Mouse (Mus musculus) midbrain, embryonic 10.5 days (tissue): Measurements from ENCODE around the gene Ctnna3. TPM values are rescaled to one million over a fixed set of nuclear protein-coding genes. Genes with fewer than 3 reads are reported as not detected.
"Not testable (repeated sequence)": the region's sequence is repeated elsewhere in the genome, so short reads cannot be mapped to it uniquely, and the experiment has no call there.

Experiments used
- DNase-seq: peaks from one replicate; pipeline ENCODE4 v3.0.0-alpha.2; 2017; ENCODE audit warnings: low spot score
- H3K27ac ChIP-seq: fragments of 300-500 bp; sonication (generic); replicated peaks from 2 replicates; pipeline ENCODE4 v1.5.1; 2016; ENCODE audit warnings: mild to moderate bottlenecking
- H3K27me3 ChIP-seq: fragments of 300-500 bp; sonication (generic); 2 replicates; pipeline ENCODE4 v1.6.1; 2016; ENCODE audit warnings: low read depth, mild to moderate bottlenecking; ENCODE audit not compliant: poor library complexity, severe bottlenecking
- H3K36me3 ChIP-seq: fragments of 300-500 bp; sonication (generic); 2 replicates; pipeline ENCODE4 v1.6.1; 2016; ENCODE audit warnings: mild to moderate bottlenecking, moderate library complexity
- H3K4me1 ChIP-seq: fragments of 300-500 bp; sonication (generic); 2 replicates; pipeline ENCODE4 v1.6.1; 2016
- H3K4me3 ChIP-seq: fragments of 300-500 bp; sonication (generic); 2 replicates; pipeline ENCODE4 v1.5.1; 2016; ENCODE audit warnings: mild to moderate bottlenecking, moderate library complexity
- H3K9me3 ChIP-seq: fragments of 300-500 bp; sonication (generic); replicated peaks from 2 replicates; pipeline ENCODE4 v1.6.1; 2016; ENCODE audit warnings: mild to moderate bottlenecking
- WGBS: fragments of 180-500 bp; shearing (Covaris S2); methylation state at CpG from one replicate; pipeline ENCODE4 v1.1.7; 2016; 5-methylcytosine and 5-hydroxymethylcytosine counted together
- polyA plus RNA-seq: library from polyadenylated mRNA; unstranded; fragments of >200 nt; fragmentation: Nextera tagmentation; extraction: Ambion mirVana; gene quantifications from 2 replicates; pipeline ENCODE4 v1.2.1, GENCODE M21; 2016

Gene Ctnna3
- polyA plus RNA-seq, 1 experiment from 2014 or later: 0.05 TPM

DNA sequence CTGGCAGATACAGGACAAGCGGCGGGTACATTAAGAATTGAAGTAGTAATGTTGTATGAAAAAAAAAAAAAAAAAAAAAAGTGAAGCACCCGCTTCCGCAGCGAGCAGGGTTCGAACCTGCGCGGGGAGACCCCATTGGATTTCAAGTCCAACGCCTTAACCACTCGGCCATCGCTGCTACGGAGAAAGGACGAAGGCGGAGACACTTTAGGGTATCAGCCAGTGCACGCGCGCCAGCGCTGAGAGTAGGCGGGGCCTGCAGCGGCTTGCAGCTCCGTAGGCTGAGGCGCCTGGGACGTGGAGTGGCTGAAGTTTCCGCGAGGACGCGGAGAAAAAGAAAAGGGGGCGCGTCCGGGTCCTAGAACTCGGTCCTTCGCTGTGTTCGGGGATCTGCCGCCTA lies 518 bp upstream of the Ctnna3 start:
- under 1% methylated on average over 34 of the region's 34 CpGs for WGBS
- Histone ChIP-seq H3K4me3 (peak overlapping the region; percentile 81), H3K9me3 (no peaks in the 10 kb centered on the region), H3K36me3 (no peaks in the 10 kb centered on the region), H3K27me3 (no peaks in the 10 kb centered on the region), H3K27ac (peak overlapping the region; percentile 94), H3K4me1 (peaks cover 5% of the 10 kb centered on the region)
- DNase-seq: peak; percentile 99

GRCm38 (mm10) chr10:63431221-63431736 lies 1.4 kb downstream of the Ctnna3 start:
- Histone ChIP-seq H3K9me3 (no peaks in the 10 kb centered on the region), H3K36me3 (no peaks in the 10 kb centered on the region), H3K27ac (no peak overlapping the region), H3K4me1 (peaks cover 5% of the 10 kb centered on the region), H3K27me3 (no peaks in the 10 kb centered on the region), H3K4me3 (no peak overlapping the region)
- WGBS: 91% methylated on average over 7 of the region's 7 CpGs
- DNase-seq: no peak

DNA sequence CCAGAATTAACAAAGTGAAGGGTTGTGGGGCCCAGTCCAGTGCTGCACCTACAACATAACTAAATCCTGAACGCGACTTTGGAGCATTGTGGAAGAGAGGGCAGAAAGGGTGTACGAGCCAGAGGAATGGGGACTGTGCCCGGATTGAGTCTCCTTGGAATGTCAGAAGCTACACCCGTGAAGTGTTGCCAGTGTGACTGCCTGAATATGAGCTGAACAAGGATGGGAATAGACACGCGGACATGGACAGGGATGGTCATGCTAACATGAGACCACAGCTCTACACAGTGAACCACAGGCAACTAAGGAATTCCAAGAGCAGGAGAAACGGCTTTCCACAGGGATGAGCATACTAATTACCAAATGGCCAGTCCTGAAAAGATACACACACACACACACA lies 2.2 kb downstream of the Ctnna3 start:
- Histone ChIP-seq H3K9me3 (no peaks in the 10 kb centered on the region), H3K36me3 (no peaks in the 10 kb centered on the region), H3K4me1 (peaks cover 5% of the 10 kb centered on the region), H3K27ac (no peak overlapping the region), H3K27me3 (no peaks in the 10 kb centered on the region), H3K4me3 (no peak overlapping the region)
- DNase-seq: no peak
- 92% methylated on average over 8 of the region's 8 CpGs for WGBS

- no peak overlapping the region for H3K4me3 ChIP-seq
- H3K4me1 ChIP-seq: peaks cover 5% of the 10 kb centered on the region
- H3K36me3 ChIP-seq: no peaks in the 10 kb centered on the region
- 84% methylated on average over 2 of the region's 2 CpGs for WGBS
- no peak for DNase-seq
- H3K27me3 ChIP-seq: no peaks in the 10 kb centered on the region
- H3K9me3 ChIP-seq: no peaks in the 10 kb centered on the region
- no peak overlapping the region for H3K27ac ChIP-seq
Measured at GRCm38 (mm10) chr10:63432887-63433286, 3.0 kb downstream of the Ctnna3 start.

DNA sequence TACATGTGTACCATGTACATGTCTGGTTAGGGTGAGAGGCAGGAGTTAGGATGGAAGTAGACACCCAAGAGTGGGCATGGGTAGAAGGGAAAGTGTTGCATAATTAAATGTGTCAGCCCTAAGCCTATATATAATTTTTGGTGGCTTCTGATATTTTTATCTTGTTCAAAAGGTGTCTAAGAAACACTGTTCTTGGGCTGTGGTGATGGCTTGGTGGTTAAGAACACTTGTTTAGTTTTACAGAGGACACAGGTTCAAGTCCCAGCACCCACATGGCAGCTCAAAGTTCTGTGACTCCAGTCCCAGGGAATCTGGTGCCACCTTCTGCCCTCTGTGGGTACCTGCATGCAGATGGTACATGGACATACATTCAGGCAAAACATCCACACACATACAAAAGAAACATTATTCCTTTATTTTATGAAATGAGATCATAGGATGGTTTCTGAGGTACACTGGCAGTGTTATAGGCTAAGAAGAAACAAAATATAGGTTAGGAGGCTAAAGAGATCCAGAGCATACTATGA lies 8.9 kb downstream of the Ctnna3 start:
- H3K27ac ChIP-seq: no peak overlapping the region
- H3K27me3 ChIP-seq: no peaks in the 10 kb centered on the region
- H3K4me3 ChIP-seq: no peak overlapping the region
- no peaks in the 10 kb centered on the region for H3K36me3 ChIP-seq
- H3K9me3 ChIP-seq: no peaks in the 10 kb centered on the region
- no peaks in the 10 kb centered on the region for H3K4me1 ChIP-seq
- no peak for DNase-seq

- 75% methylated on average over 7 of the region's 7 CpGs for WGBS
- Histone ChIP-seq H3K4me3 (no peak overlapping the region), H3K27me3 (no peaks in the 10 kb centered on the region), H3K36me3 (no peaks in the 10 kb centered on the region), H3K4me1 (no peaks in the 10 kb centered on the region), H3K27ac (no peak overlapping the region), H3K9me3 (no peaks in the 10 kb centered on the region)
- DNase-seq: no peak
Measured at GRCm38 (mm10) chr10:63439694-63440228, 9.9 kb downstream of the Ctnna3 start.

- 87% methylated on average over 13 of the region's 13 CpGs for WGBS
- H3K4me1 ChIP-seq, H3K27ac ChIP-seq: not testable (repeated sequence)
Measured at GRCm38 (mm10) chr10:63444602-63445387, 14.9 kb downstream of the Ctnna3 start.

DNA sequence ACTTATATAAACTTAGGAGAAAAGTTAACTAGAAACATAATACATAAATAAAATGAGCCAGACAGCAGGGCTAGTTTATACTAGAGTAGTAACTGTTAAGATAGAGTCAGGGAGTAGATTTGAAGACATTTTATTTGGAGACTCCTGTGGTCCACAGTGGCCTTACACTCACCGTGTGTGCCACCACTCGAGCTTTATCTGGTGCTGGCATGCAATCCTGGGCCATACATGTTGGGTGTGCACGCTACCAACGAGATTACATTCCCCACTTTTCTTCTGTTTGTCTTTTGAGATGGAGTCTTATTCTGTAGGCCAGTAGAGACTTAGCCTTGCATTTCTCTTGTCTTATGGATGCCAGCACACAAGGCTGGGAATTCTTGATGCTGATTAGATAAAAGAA lies 24.0 kb downstream of the Ctnna3 start:
- no peak for DNase-seq
- 91% methylated on average over 4 of the region's 4 CpGs for WGBS
- Histone ChIP-seq H3K4me3 (no peak overlapping the region), H3K27me3 (no peaks in the 10 kb centered on the region), H3K36me3 (no peaks in the 10 kb centered on the region), H3K9me3 (no peaks in the 10 kb centered on the region), H3K4me1 (peaks cover 17% of the 10 kb centered on the region), H3K27ac (no peak overlapping the region)

More at GRCm38 (mm10) chr10:63444602-63445387, 14.9 kb downstream of the Ctnna3 start:
- not testable (repeated sequence) for H3K9me3 ChIP-seq, H3K4me3 ChIP-seq, DNase-seq, H3K36me3 ChIP-seq, H3K27me3 ChIP-seq

DNA sequence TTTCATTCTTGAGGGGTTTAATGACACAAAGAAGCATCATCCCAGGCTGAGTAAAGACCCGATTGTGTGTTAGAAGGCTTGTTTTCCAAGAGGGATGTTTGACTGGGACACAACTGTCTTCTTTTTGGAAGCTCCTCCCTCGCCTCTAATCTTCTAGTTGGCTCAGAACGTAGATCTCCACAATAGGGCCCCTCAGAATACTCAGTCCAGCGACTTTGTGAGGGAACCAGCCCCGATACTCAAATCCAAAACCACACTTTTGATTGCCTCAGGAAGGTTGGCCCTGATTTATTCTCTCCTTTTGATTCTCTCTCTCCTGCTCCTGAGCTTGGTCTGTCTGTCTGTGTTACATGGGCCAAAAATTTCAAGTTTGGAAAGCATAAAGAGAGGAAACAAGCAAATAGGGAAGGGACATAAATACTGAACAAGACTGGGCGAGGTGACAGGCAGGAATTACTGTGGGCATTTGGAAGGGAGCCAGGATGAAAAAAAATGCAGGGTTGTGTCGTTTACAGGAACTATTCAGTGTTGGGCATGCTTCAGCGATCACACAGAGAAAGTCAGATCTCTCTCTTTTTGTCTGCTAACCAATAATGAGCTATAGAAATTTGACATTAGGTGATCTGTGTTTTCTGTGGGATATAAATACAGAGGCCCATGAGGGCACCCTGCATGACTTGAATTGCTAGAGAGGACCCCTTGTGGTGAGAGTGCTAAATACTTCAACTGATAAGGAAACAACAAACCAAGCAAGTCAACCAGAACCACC lies 25.4 kb downstream of the Ctnna3 start:
- H3K4me1 ChIP-seq: peaks cover 17% of the 10 kb centered on the region
- no peak for DNase-seq
- H3K36me3 ChIP-seq: no peaks in the 10 kb centered on the region
- H3K4me3 ChIP-seq: no peak overlapping the region
- no peak overlapping the region for H3K27ac ChIP-seq
- H3K27me3 ChIP-seq: no peaks in the 10 kb centered on the region
- 62% methylated on average over 8 of the region's 8 CpGs for WGBS
- H3K9me3 ChIP-seq: no peaks in the 10 kb centered on the region

DNA sequence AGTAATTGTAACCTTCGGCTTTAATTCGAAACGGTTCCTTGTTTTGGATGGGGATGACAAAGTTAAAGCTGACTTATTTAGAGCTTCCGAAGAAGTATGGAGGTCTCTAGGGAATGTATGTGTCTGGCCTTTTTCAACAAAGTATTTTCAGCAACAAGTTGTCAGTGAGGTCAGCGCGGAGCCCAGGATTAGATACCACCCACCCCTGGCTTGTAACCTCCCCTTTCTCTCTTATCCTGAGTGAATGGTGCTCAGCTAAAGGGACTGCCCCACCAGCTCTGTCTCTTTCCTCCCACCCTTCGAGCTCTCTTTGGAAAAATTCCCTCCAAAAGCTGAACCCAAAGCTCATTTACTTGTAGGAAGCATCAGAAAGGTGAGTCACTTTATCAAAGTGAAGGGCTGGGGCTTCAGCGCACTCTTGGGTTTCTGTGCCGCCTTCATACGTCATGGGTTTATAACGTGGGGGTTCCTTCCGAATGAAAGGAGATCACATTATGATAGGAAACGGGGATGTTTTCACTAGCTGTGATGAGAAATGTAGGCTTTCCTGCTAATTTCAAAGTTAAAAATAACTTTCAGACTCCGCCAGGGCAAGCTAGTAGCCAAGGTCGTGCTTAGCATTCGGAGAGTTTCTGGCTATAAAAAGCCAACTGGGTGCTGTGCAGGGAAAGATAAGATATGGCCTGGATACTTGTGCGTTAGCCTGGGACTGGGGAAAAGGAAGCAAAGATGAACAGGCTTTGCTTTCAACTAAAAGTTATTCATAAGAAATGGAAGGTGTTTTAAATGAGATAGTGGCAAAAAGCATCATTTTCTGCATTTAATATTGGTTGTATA lies 27.6 kb downstream of the Ctnna3 start:
- H3K4me3 ChIP-seq: no peak overlapping the region
- H3K36me3 ChIP-seq: no peaks in the 10 kb centered on the region
- WGBS: 86% methylated on average over 17 of the region's 17 CpGs
- H3K27ac ChIP-seq: no peak overlapping the region
- no peaks in the 10 kb centered on the region for H3K9me3 ChIP-seq
- DNase-seq: no peak
- H3K27me3 ChIP-seq: no peaks in the 10 kb centered on the region
- peaks cover 17% of the 10 kb centered on the region for H3K4me1 ChIP-seq

GRCm38 (mm10) chr10:63460935-63461334 lies 31.0 kb downstream of the Ctnna3 start:
- Histone ChIP-seq H3K9me3 (no peaks in the 10 kb centered on the region), H3K27me3 (no peaks in the 10 kb centered on the region), H3K36me3 (no peaks in the 10 kb centered on the region), H3K27ac (no peak overlapping the region), H3K4me3 (no peak overlapping the region), H3K4me1 (peaks cover 7% of the 10 kb centered on the region)
- WGBS: 83% methylated on average over 5 of the region's 5 CpGs
- no peak for DNase-seq

GRCm38 (mm10) chr10:63472473-63472872 lies 42.6 kb downstream of the Ctnna3 start:
- WGBS: 76% methylated on average over 6 of the region's 6 CpGs
- H3K36me3 ChIP-seq: no peaks in the 10 kb centered on the region

More at GRCm38 (mm10) chr10:63472473-63472872, 42.6 kb downstream of the Ctnna3 start:
- no peak overlapping the region for H3K4me3 ChIP-seq
- no peaks in the 10 kb centered on the region for H3K4me1 ChIP-seq
- no peak for DNase-seq
- no peak overlapping the region for H3K27ac ChIP-seq
- no peaks in the 10 kb centered on the region for H3K27me3 ChIP-seq
- no peaks in the 10 kb centered on the region for H3K9me3 ChIP-seq
